Mouse (Mus musculus): ENCODE measurements at regions not wholly inside any gene's neighbourhood (a gene's known extent, or its start where the extent isn't known, plus 50 kb on each side); places are given as distances from the start of the nearest gene placed in this dataset.
A peak's percentile ranks its signal among the peaks of the same experiment; 100 is the strongest.

- DNase-seq (ENCODE audit: inconsistent age in 2 of 2, low spot score in 1 of 2): no peak
These were observed 347.2 kb downstream of the Tmem232 start for GRCm38 (mm10) chr17:65193341-65193740.

DNA sequence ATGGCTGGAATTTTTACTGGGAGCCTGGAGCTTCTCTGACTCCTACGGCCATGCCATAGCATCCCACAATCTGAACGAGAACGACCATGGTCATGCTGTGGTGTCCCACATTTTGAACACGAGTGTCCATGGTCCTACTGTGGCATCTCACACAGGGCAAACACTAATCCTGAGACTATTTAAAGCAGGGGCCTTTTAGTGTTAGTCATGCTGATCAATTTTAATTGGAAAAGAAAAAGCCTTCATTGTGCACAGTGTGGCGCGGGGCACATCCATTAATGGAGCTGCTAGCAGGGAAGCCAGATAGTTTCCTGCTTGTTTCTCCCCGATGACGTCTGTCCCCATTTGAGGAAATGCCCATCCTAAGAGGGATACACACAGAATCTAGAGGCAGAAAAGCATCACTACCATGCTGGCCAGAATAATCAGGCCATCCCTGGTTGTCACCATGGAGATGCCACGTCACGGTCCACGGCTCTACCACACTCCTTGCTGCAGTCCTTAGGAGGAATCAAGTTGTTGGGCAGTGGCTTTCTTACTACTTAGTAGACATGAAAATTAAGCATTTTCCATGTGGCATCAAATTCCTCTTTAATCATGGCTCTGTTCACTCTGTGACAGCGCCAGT is 348.0 kb downstream of the Tmem232 start:
- DNase-seq (ENCODE audit: inconsistent age in 2 of 2, low spot score in 1 of 2): no peak

- DNase-seq (ENCODE audit: inconsistent age in 2 of 2, low spot score in 1 of 2): no peak
These were observed 349.6 kb downstream of the Tmem232 start for GRCm38 (mm10) chr17:65190839-65191591.

- DNase-seq (ENCODE audit: inconsistent age in 2 of 2, low spot score in 1 of 2): no peak
These were observed 345.3 kb upstream of the 4930583I09Rik start for GRCm38 (mm10) chr17:65181164-65181563.

- no peak for DNase-seq (ENCODE audit: inconsistent age in 2 of 2, low spot score in 1 of 2)
These were observed 339.9 kb upstream of the 4930583I09Rik start for GRCm38 (mm10) chr17:65175770-65176169.

GRCm38 (mm10) chr17:65174114-65174513 is 338.2 kb upstream of the 4930583I09Rik start:
- DNase-seq (ENCODE audit: inconsistent age in 2 of 2, low spot score in 1 of 2): no peak

GRCm38 (mm10) chr17:65173236-65173635 is 337.4 kb upstream of the 4930583I09Rik start:
- DNase-seq (ENCODE audit: inconsistent age in 2 of 2, low spot score in 1 of 2): no peak

- DNase-seq (ENCODE audit: inconsistent age in 2 of 2, low spot score in 1 of 2): no peak
These were observed 334.8 kb upstream of the 4930583I09Rik start for GRCm38 (mm10) chr17:65170691-65171090.

- no peak for DNase-seq (ENCODE audit: inconsistent age in 2 of 2, low spot score in 1 of 2)
These were observed 334.2 kb upstream of the 4930583I09Rik start for GRCm38 (mm10) chr17:65169981-65170617.

DNA sequence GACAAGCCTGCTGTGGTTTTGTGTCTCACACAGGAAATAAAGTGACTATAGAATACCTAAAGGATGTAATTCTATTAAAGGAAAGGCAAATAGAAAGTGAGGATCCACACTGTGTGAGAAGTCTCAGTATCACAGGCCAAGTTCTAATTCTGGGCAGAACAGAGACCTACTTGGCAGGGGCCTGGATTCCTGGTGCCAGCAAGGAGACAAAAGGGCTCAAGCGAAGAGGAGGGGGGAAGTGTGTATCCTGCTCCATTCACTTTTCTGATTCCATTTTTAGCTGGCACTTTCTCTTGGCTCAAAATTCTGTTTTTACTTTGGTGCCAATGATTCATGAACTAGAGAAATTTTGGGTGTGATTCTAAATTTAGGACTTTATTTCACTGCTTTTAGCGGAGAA is 310.5 kb upstream of the 4930583I09Rik start:
- peak in 1 of 2 experiments; percentile 39 for DNase-seq (ENCODE audit: inconsistent age in 2 of 2, low spot score in 1 of 2)

GRCm38 (mm10) chr17:65114651-65115050 is 278.8 kb upstream of the 4930583I09Rik start:
- peak in 1 of 2 experiments; percentile 39 for DNase-seq (ENCODE audit: inconsistent age in 2 of 2, low spot score in 1 of 2)

DNA sequence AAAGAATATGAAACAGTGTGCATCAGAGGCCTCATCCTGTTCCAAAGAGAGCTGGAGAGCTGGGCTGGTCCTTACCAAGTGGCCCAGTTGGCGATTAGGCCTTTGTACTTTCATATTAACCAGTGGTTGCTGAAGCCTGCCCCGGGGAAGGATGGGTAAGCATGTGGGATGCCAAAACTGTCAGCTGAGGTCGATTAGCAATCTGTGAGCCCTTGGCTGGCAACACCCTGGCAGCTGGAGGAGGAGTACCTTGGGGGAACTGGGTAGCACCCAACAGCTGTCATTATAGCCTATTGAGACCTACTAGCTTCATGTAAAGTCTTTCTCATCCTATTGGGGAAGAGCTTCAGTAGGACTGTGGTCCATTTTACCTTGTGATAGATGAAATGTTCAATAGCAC is 277.2 kb upstream of the 4930583I09Rik start:
- DNase-seq (ENCODE audit: inconsistent age in 2 of 2, low spot score in 1 of 2): no peak

GRCm38 (mm10) chr17:65105622-65106021 is 269.8 kb upstream of the 4930583I09Rik start:
- no peak for DNase-seq (ENCODE audit: inconsistent age in 2 of 2, low spot score in 1 of 2)

GRCm38 (mm10) chr17:65101157-65101556 is 265.3 kb upstream of the 4930583I09Rik start:
- no peak for DNase-seq (ENCODE audit: inconsistent age in 2 of 2, low spot score in 1 of 2)

GRCm38 (mm10) chr17:65082249-65082648 is 246.4 kb upstream of the 4930583I09Rik start:
- DNase-seq (ENCODE audit: inconsistent age in 2 of 2, low spot score in 1 of 2): no peak

DNA sequence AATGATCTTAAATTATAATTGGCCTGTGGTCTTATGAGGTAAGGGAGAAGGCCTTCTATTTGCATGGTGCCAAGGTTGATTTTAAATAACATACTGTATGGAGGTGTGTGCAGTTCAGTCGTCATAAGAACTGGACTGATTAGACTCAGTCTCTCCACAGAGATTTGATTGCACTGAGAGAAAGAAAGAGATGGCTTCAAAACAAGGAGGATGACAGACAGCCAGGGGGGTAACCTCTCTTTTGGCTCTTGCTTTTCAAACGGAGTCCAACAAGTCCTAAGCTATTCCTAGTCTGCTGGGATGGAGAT is 245.9 kb upstream of the 4930583I09Rik start:
- no peak for DNase-seq (ENCODE audit: inconsistent age in 2 of 2, low spot score in 1 of 2)

DNA sequence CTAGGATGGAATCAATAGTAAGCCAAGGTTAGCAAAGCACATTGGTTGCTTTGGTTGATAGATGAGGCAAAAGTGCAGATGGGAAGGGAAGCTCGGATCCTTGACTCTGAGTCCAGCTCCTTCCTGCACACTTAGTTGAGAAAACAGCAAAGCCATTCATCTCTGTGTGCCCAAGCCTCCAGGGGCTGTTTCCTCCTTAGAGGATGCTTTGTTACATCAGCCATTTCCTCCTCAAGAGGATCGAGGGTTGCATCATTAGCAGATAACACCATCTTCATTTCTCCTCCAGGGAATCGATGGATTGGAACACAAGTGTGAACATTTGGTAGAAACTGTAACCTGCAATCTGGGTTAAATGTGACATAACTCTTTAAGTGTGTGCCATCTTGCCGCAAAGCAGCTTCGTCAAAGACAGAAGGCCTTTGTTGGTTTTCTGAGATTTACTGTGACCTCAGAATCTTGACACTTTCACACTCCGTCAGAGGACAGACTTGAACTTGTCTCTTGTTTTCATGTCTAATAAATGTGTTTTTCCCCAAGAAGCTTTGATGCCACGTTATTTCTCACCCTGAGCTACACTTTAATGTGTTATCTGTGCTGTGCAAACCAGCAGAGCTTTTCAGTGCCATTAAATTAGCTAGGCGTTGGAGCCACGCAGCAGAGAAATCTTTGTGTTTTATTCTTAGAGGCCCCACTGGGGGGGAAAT is 245.4 kb upstream of the 4930583I09Rik start:
- DNase-seq (ENCODE audit: inconsistent age in 2 of 2, low spot score in 1 of 2): no peak

DNA sequence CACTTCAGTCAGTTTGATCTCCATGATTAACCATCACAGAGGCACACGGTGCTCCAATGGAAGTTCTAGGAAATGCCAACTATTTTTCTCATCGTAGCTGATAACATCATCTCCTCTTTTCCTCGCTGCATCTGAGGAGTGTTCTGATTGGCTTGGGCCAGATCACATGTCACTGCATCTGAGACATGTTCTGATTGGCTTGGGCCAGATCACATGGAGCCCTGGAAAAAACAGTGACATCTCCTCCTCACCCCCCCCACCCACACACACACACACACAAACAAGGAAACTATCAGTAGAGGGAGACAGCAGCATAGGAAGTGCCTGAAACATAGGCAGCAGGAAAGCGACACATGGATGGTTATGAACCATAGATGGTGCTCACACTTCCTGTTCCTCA is 239.0 kb upstream of the 4930583I09Rik start:
- no peak for DNase-seq (ENCODE audit: inconsistent age in 2 of 2, low spot score in 1 of 2)

GRCm38 (mm10) chr17:65071114-65071513 is 235.2 kb upstream of the 4930583I09Rik start:
- peak in 1 of 2 experiments; percentile 44 for DNase-seq (ENCODE audit: inconsistent age in 2 of 2, low spot score in 1 of 2)

- DNase-seq (ENCODE audit: inconsistent age in 2 of 2, low spot score in 1 of 2): no peak
These were observed 230.3 kb upstream of the 4930583I09Rik start for GRCm38 (mm10) chr17:65066135-65066534.

- DNase-seq (ENCODE audit: inconsistent age in 2 of 2, low spot score in 1 of 2): peak in 1 of 2 experiments; percentile 33
These were observed 220.2 kb upstream of the 4930583I09Rik start for GRCm38 (mm10) chr17:65056059-65056458.

All from adrenal gland, adult (tissue).